Mouse (Mus musculus): ENCODE measurements around the gene Arl5c.

- TF ChIP-seq GATA1 (IDR thresholded peaks at IDR 0.05; ENCODE audit: borderline replicate concordance, low read length), result no peak
- TF ChIP-seq FLI1 (IDR thresholded peaks at IDR 0.05; ENCODE audit: low read length), result no peak
Measured at GRCm38 (mm10) chr11:97996691-97997090, 710 bp upstream of the Arl5c start.
